Mouse (Mus musculus) kidney, adult 11 months (tissue): ENCODE results near the gene Scamp5.
"Not testable (repeated sequence)": the region's sequence is repeated elsewhere in the genome, so short reads cannot be mapped to it uniquely, and the experiment has no call there.

Experiments used
- DNase-seq: peaks from one replicate; pipeline ENCODE4 v3.0.0; 2022

Scamp5 gene

GRCm38 (mm10) chr9:57449715-57450114 is 18.1 kb downstream of the Scamp5 start:
- DNase-seq: no peak

- no peak for DNase-seq
Observed at GRCm38 (mm10) chr9:57440620-57441019, 27.2 kb downstream of the Scamp5 start.

- peak; percentile 96 for DNase-seq
Observed at GRCm38 (mm10) chr9:57439522-57440295, 28.2 kb downstream of the Scamp5 start, which contains the start of gene Ppcdc. Gene Ppcdc, minus strand, starts transcription at chr9:57440124.

- peak; percentile 36 for DNase-seq
Observed at GRCm38 (mm10) chr9:57439083-57439482, 28.8 kb downstream of the Scamp5 start.

- DNase-seq: peak; percentile 57
Observed at GRCm38 (mm10) chr9:57437896-57438614, 29.8 kb downstream of the Scamp5 start.

GRCm38 (mm10) chr9:57436166-57436565 is 31.7 kb downstream of the Scamp5 start:
- DNase-seq: no peak

GRCm38 (mm10) chr9:57434405-57435165 is 33.3 kb downstream of the Scamp5 start:
- no peak for DNase-seq

- DNase-seq: peak; percentile 87
Observed at GRCm38 (mm10) chr9:57433097-57434032, 34.5 kb downstream of the Scamp5 start.

GRCm38 (mm10) chr9:57432480-57432879 is 35.4 kb downstream of the Scamp5 start:
- DNase-seq: no peak

- DNase-seq: peak; percentile 62
Observed at GRCm38 (mm10) chr9:57431202-57431601, 36.7 kb downstream of the Scamp5 start.

- no peak for DNase-seq
Observed at GRCm38 (mm10) chr9:57428391-57428790, 39.5 kb downstream of the Scamp5 start.

- no peak for DNase-seq
Observed at GRCm38 (mm10) chr9:57427937-57428336, 39.9 kb downstream of the Scamp5 start.

- DNase-seq: not testable (repeated sequence)
Observed at GRCm38 (mm10) chr9:57427123-57427522, 40.7 kb downstream of the Scamp5 start.

GRCm38 (mm10) chr9:57425116-57425515 is 42.7 kb downstream of the Scamp5 start:
- DNase-seq: peak; percentile 28

- DNase-seq: no peak
Observed at GRCm38 (mm10) chr9:57424066-57424465, 43.8 kb downstream of the Scamp5 start.

GRCm38 (mm10) chr9:57421688-57422111 is 46.2 kb downstream of the Scamp5 start:
- no peak for DNase-seq

- peak; percentile 76 for DNase-seq
Observed at GRCm38 (mm10) chr9:57421121-57421571, 46.7 kb downstream of the Scamp5 start.

GRCm38 (mm10) chr9:57420321-57421120 is 47.3 kb downstream of the Scamp5 start:
- peak; percentile 80 for DNase-seq

- no peak for DNase-seq
Observed at GRCm38 (mm10) chr9:57419521-57420267, 48.2 kb downstream of the Scamp5 start.

GRCm38 (mm10) chr9:57417341-57417740 is 50.5 kb downstream of the Scamp5 start:
- DNase-seq: no peak
